Mouse (Mus musculus) liver, embryonic 14.5 days (tissue): Measurements from ENCODE around the gene Frmpd2. TPM values are rescaled to one million over a fixed set of nuclear protein-coding genes. Genes with fewer than 3 reads are reported as not detected.

Experiments used
- ATAC-seq: fragments of 200-750 bp; cut with Nextera tagmentation; 2 replicates; pipeline ENCODE4 v1.8.0; 2017; ENCODE audit warnings: moderate number of reproducible peaks, mild to moderate bottlenecking, moderate library complexity; ENCODE audit not compliant: insufficient read depth
- DNase-seq, 3 experiments: peaks; one replicate each; pipeline ENCODE4 v3.0.0-alpha.2; 2012 to 2013; ENCODE audit warnings: low read depth in 3 of 3, low spot score in 3 of 3
- H3K27ac ChIP-seq: fragments of 300-500 bp; sonication (generic); 2 replicates; pipeline ENCODE4 v1.5.1; 2014; ENCODE audit warnings: moderate library complexity, mild to moderate bottlenecking, control low read depth, inconsistent platforms
- H3K27me3 ChIP-seq: fragments of 300-500 bp; sonication (generic); 2 replicates; pipeline ENCODE4 v1.6.1; 2014; ENCODE audit warnings: mild to moderate bottlenecking, low read length, moderate library complexity; ENCODE audit not compliant: control insufficient read depth, insufficient read depth
- H3K36me3 ChIP-seq: fragments of 300-500 bp; sonication (generic); replicated peaks from 2 replicates; pipeline ENCODE4 v1.6.1; 2014; ENCODE audit warnings: low read depth; ENCODE audit not compliant: control insufficient read depth, insufficient read depth
- H3K4me1 ChIP-seq, 2 experiments: fragments of 200-500 bp in 1 of 2; fragments of 300-500 bp in 1 of 2; sonication (generic) in 1 of 2; replicated peaks; 2 replicates each; pipeline ENCODE4 v1.6.1; 2012 to 2014; ENCODE audit warnings: antibody characterized with exemption in 1 of 2, inconsistent platforms in 1 of 2, low read length in 1 of 2; ENCODE audit not compliant: control insufficient read depth in 2 of 2, insufficient read depth in 2 of 2
- H3K4me2 ChIP-seq: fragments of 300-500 bp; sonication (generic); 2 replicates; pipeline ENCODE4 v1.6.1; 2014; ENCODE audit warnings: low read depth, mild to moderate bottlenecking, control low read depth, moderate library complexity
- H3K4me3 ChIP-seq, 2 experiments: fragments of 200-500 bp in 1 of 2; fragments of 300-500 bp in 1 of 2; sonication (generic) in 1 of 2; 2 replicates each; pipeline ENCODE4 v1.5.1; 2012 to 2014; ENCODE audit warnings: low read depth in 2 of 2, low read length in 2 of 2, mild to moderate bottlenecking in 2 of 2, control low read depth in 1 of 2, inconsistent platforms in 1 of 2, moderate library complexity in 1 of 2; ENCODE audit not compliant: insufficient read depth in 1 of 2
- H3K9ac ChIP-seq: fragments of 300-500 bp; sonication (generic); replicated peaks from 2 replicates; pipeline ENCODE4 v1.6.1; 2014; ENCODE audit warnings: mild to moderate bottlenecking, control low read depth, moderate library complexity
- H3K9me3 ChIP-seq: fragments of 300-500 bp; sonication (generic); 2 replicates; pipeline ENCODE4 v1.6.1; 2016; ENCODE audit warnings: low read length, mixed read lengths; ENCODE audit not compliant: control insufficient read depth
- CTCF ChIP-seq: IDR thresholded peaks from 2 replicates; pipeline ENCODE4 v1.5.1; 2016; ENCODE audit warnings: antibody characterized with exemption, low read depth, control low read depth
- EP300 ChIP-seq: IDR thresholded peaks from 2 replicates; pipeline ENCODE4 v1.6.1; 2016; ENCODE audit warnings: antibody characterized with exemption, low read depth
- WGBS: fragments of 180-500 bp; shearing (Covaris S2); extraction: QIAGEN DNeasy Blood & Tissue Kit; methylation state at CpG from one replicate; pipeline ENCODE4 v1.1.7; 2014; ENCODE audit not compliant: insufficient replicate concordance; 5-methylcytosine and 5-hydroxymethylcytosine counted together
- polyA plus RNA-seq, 2 experiments: library from polyadenylated mRNA; depleted of rRNA in 1 of 2; stranded (reverse) in 1 of 2; unstranded in 1 of 2; fragments of >200 nt; fragmentation: Nextera tagmentation in 1 of 2; extraction: Ambion mirVana in 1 of 2; gene quantifications; 2 replicates each; pipeline versions ENCODE4 v1.2.1 to v1.2.3; 2012 to 2014

Gene Frmpd2
- polyA plus RNA-seq, 2 experiments = not detected

DNA sequence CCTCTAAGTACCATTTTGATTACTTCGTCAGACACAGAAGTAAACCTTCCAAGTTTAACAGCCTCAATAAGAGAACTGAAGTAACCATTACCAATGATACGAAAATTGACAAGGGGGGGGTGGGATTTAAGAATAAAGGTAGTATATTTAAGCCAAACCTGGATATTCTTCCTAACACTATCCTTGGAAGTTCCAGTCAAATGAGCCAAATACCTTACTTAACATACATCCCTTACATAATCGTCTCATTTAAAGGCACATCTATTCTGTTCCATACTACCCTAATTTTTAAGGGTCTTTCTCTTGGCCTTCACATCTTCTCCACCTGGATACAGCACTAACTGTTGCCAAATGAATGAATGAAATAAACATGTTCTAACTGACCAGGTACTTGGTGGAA lies 25.5 kb upstream of the Frmpd2 start:
- Histone ChIP-seq H3K9ac (peak overlapping the region; percentile 88), H3K9me3 (no peaks in the 10 kb centered on the region), H3K4me3 (peak overlapping the region; percentile 82 to 89), H3K36me3 (no peaks in the 10 kb centered on the region), H3K27me3 (no peaks in the 10 kb centered on the region), H3K4me1 (peaks cover 3 to 10% of the 10 kb centered on the region in 2 experiments; a peak in 3 of 4 replicates), H3K4me2 (peak overlapping the region; percentile 80), H3K27ac (no peak overlapping the region)
- DNase-seq (no peak), ATAC-seq (no peak)
- 41% methylated on average over 3 of the region's 3 CpGs for WGBS
- TF ChIP-seq EP300 (no peak), CTCF (no peak)

DNA sequence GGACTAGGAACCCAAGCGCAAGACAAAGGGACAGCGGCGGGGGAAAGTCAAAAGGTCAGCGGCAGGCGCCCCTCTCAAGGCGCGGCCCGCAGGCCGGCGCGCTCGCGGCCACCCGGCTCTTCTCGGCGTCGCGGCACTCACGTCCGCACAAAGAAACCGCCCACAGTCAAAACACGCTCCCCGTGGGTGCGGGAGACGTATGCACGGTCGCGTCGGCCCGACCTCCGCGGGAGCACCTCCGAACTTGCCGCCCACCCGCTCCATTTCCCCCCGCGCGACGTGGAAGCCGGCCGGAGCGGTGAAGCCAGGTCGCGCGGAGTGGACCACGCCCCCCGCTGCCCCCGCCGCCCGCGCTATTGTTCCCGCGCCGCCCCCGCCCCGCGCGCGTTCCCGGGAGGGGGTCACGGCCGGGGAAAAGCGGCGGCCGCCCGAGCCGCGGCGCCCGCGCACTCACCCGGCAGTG lies 24.9 kb upstream of the Frmpd2 start:
- H3K9me3 ChIP-seq = no peaks in the 10 kb centered on the region
- peak overlapping the region; percentile 88 for H3K9ac ChIP-seq
- DNase-seq (peak; percentile 7 to 24 (median 12)), ATAC-seq (peak; percentile 54)
- TF ChIP-seq CTCF = no peak
- TF ChIP-seq EP300 = no peak
- WGBS = 1% methylated on average over 61 of the region's 72 CpGs
- H3K27me3 ChIP-seq = no peaks in the 10 kb centered on the region
- H3K4me2 ChIP-seq = peak overlapping the region; percentile 80
- H3K4me1 ChIP-seq = peaks cover 3 to 10% of the 10 kb centered on the region in 2 experiments; a peak in 3 of 4 replicates
- peak overlapping the region; percentile 82 to 89 for H3K4me3 ChIP-seq
- no peaks in the 10 kb centered on the region for H3K36me3 ChIP-seq
- H3K27ac ChIP-seq = peak overlapping the region; percentile 18; the same call in 1 of the 2 replicates

DNA sequence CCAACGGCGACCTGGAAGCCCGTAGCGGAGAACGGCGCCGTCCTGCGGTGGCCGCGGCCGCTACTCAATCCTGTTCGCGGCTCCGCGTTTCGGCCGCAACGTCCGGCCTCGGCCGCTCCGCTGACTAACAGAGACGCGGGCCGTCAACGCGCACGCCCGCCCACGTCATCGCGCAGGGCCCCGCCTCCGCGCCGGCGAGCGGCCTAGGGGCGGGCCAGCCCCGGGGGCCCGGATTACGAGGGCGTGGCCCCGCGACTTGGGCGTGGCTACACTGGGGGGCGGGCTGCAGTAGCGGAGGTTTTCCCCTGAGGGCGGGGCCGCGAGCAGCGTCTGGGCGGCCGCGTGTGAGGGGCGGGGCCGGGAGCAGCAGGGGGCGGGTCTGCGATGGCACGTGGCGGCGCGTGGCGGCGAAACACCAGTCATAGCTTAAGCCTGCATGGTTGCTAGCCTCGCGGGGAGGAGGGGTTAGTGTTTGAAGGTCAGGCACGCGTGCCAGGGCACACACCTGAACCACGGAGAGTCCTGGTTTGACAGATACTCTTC lies 24.4 kb upstream of the Frmpd2 start, which contains the start of gene Mapk8:
Gene Mapk8, minus strand, starts transcription at position 132 of the 543 bp plus-strand sequence.
- Histone ChIP-seq H3K36me3 (no peaks in the 10 kb centered on the region), H3K4me3 (peak within 1 kb of the TSS; percentile 82 to 89), H3K27me3 (no peaks in the 10 kb centered on the region), H3K9me3 (no peaks in the 10 kb centered on the region), H3K4me2 (peak within 1 kb of the TSS; percentile 80), H3K4me1 (peaks cover 3 to 10% of the 10 kb centered on the region in 2 experiments; a peak in 3 of 4 replicates), H3K27ac (peak within 1 kb of the TSS; percentile 18; the same call in 1 of the 2 replicates), H3K9ac (peak within 1 kb of the TSS; percentile 88)
- DNase-seq (peak; percentile 81 to 86 (median 83)), ATAC-seq (peak; percentile 98)
- under 1% methylated on average over 70 of the region's 70 CpGs for WGBS
- no peak for TF ChIP-seq EP300
- TF ChIP-seq CTCF = peak; percentile 31; the same call in 1 of the 2 replicates

DNA sequence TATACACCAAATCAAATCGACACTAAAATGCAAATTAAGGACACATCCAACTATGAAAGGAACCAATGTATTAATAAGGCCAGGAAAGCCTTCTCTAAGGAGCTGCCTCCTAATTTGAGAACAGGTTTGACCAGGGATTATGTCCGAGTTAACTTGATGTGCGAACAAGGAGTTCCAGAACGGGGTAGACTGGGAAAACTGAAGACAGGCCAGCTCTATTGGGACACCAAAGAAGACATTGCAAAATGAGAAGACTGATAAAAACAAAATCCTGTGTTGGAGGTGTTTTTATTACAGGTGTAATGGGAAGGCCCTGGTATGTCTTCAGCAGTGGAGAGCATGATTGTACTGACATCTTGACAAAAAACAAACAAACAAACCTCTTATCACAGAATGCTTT lies 23.2 kb upstream of the Frmpd2 start:
- Histone ChIP-seq H3K4me3 (no peak overlapping the region), H3K27ac (no peak overlapping the region), H3K9me3 (no peaks in the 10 kb centered on the region), H3K4me2 (no peak overlapping the region), H3K9ac (no peak overlapping the region), H3K4me1 (peaks cover 3 to 10% of the 10 kb centered on the region in 2 experiments; a peak in 3 of 4 replicates), H3K27me3 (no peaks in the 10 kb centered on the region), H3K36me3 (no peaks in the 10 kb centered on the region)
- ATAC-seq (no peak), DNase-seq (no peak)
- TF ChIP-seq EP300 = no peak
- no peak for TF ChIP-seq CTCF
- WGBS = 79% methylated on average over 4 of the region's 4 CpGs

DNA sequence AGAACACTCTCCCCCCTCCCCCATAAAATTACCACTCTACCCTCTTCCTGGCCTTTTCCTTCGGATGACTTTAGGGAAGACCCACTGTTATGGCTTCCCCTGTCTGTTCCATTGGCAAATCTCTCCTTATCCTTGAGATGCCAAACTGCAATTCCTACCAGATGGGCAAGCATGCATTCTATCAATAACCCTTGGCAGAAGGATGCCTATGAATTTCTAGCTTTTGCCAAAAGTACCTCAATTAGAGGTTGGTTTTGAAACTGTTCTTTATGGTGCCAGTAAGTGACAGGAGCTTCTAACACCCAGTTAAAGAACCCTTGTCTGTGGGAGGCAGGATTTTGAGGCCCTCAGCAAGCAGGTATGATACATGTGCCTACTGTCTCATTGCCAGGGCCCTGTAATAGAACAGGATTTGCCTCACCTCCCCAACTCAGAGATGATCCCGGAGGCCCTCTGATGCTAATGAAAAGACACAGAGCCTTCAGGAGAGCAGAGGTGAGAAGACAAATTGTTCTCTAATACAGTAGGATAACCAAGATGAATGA lies 22.1 kb upstream of the Frmpd2 start:
- Histone ChIP-seq H3K4me3 (no peak overlapping the region), H3K27me3 (no peaks in the 10 kb centered on the region), H3K4me2 (no peak overlapping the region), H3K9ac (no peak overlapping the region), H3K27ac (no peak overlapping the region), H3K9me3 (no peaks in the 10 kb centered on the region), H3K36me3 (no peaks in the 10 kb centered on the region), H3K4me1 (peaks cover 3 to 5% of the 10 kb centered on the region in 2 experiments; a peak in 3 of 4 replicates)
- TF ChIP-seq EP300 (no peak), CTCF (no peak)
- ATAC-seq (no peak), DNase-seq (no peak)
- 57% methylated on average over 2 of the region's 2 CpGs for WGBS
